Mouse (Mus musculus): ENCODE measurements at regions not wholly inside any gene's neighbourhood (a gene's known extent, or its start where the extent isn't known, plus 50 kb on each side); places are given as distances from the start of the nearest gene placed in this dataset.

DNA sequence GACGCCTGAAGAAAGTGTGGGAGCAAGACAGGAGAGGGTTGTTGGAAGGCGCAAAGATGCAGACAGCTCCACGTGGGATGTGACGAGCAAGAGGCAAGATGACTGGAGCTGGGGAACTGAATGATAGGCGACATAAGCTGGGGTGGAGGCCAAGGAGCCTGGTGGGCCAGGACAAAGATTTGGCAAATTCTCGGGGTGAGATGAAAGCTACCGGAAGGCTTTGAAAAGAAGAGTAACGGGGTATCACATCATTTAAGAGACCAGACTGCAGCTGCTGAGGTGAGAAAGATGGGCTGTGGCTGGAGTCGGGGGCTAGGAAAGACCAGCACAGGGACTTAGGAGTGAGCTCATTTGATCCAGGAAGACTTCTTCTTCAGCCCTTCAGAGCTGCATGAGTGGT is 234.0 kb downstream of the Gm19410 start:
- no peak overlapping the region for H3K27ac ChIP-seq (ENCODE audit: low read length)
- no peaks in the 10 kb centered on the region for H3K36me3 ChIP-seq (ENCODE audit: control insufficient read depth, insufficient read depth, low read length)
- no peak for ATAC-seq
- WGBS = 80% methylated on average over 9 of the region's 9 CpGs
- no peaks in the 10 kb centered on the region for H3K4me1 ChIP-seq (ENCODE audit: control insufficient read depth, insufficient read depth, low read length)
- no peak overlapping the region for H3K9ac ChIP-seq (ENCODE audit: low read depth, low read length)
- H3K4me2 ChIP-seq (ENCODE audit: low read depth, low read length) = no peak overlapping the region
- H3K27me3 ChIP-seq (replicated peaks; ENCODE audit: control insufficient read depth, insufficient read depth, low read length) = no peaks in the 10 kb centered on the region
- H3K9me3 ChIP-seq (ENCODE audit: control insufficient read depth, low read length) = no peaks in the 10 kb centered on the region
- H3K4me3 ChIP-seq (ENCODE audit: low read length) = no peak overlapping the region

DNA sequence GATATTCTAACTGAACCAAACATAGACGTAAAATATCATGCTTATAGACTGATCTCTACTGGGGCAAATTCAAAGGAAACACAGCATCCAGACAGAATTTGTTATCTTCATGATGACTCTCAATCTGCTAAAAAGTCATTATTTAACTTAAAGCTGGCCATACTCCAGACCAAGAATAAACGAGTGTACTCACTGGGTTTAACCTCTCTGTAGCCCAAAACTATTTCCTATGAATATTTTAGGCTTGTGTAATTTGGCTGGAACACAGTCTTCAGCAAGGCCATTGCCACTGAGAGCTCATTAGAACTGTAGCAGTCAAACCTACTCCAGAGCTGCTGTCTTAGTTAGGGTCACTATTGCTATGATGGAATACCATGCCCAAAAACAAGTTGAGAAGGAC is 238.8 kb downstream of the Gm19410 start:
- WGBS = 54% methylated on average over 2 of the region's 2 CpGs
- ATAC-seq = no peak
- no peak overlapping the region for H3K4me2 ChIP-seq (ENCODE audit: low read depth, low read length)

DNA sequence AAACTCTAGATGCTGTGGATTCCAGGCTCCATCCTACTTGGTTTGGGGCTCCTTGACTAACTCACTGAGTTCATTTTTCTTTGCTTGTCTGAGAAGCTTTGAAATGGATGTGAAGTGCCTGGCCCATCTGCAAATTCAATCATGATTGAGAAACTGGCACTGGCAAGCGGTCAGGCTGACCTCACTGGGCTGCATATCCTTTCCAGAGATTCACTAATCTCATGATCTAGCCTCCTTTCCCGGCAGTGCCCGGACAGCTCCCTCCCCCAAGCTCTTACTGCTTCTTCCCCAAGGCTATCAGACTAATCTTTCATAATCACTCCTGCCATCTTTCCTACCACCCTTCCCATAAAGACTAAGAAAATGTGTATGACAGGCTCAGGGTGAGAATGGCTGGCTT is 239.9 kb downstream of the Gm19410 start:
- ATAC-seq = no peak
- H3K4me2 ChIP-seq (ENCODE audit: low read depth, low read length) = no peak overlapping the region
- no peaks in the 10 kb centered on the region for H3K4me1 ChIP-seq (ENCODE audit: control insufficient read depth, insufficient read depth, low read length)
- no peak overlapping the region for H3K4me3 ChIP-seq (ENCODE audit: low read length)
- 70% methylated on average over 3 of the region's 3 CpGs for WGBS
- no peaks in the 10 kb centered on the region for H3K27me3 ChIP-seq (replicated peaks; ENCODE audit: control insufficient read depth, insufficient read depth, low read length)
- H3K27ac ChIP-seq (ENCODE audit: low read length) = no peak overlapping the region
- no peaks in the 10 kb centered on the region for H3K36me3 ChIP-seq (ENCODE audit: control insufficient read depth, insufficient read depth, low read length)
- no peak overlapping the region for H3K9ac ChIP-seq (ENCODE audit: low read depth, low read length)
- H3K9me3 ChIP-seq (ENCODE audit: control insufficient read depth, low read length) = peaks cover 5% of the 10 kb centered on the region; the same call in 1 of the 2 replicates

More for the DNA sequence above, 238.8 kb downstream of the Gm19410 start:
- no peak overlapping the region for H3K9ac ChIP-seq (ENCODE audit: low read depth, low read length)
- no peaks in the 10 kb centered on the region for H3K4me1 ChIP-seq (ENCODE audit: control insufficient read depth, insufficient read depth, low read length)
- H3K27ac ChIP-seq (ENCODE audit: low read length) = no peak overlapping the region
- H3K27me3 ChIP-seq (replicated peaks; ENCODE audit: control insufficient read depth, insufficient read depth, low read length) = no peaks in the 10 kb centered on the region
- H3K36me3 ChIP-seq (ENCODE audit: control insufficient read depth, insufficient read depth, low read length) = no peaks in the 10 kb centered on the region
- H3K9me3 ChIP-seq (ENCODE audit: control insufficient read depth, low read length) = peaks cover 5% of the 10 kb centered on the region; the same call in 1 of the 2 replicates
- no peak overlapping the region for H3K4me3 ChIP-seq (ENCODE audit: low read length)

DNA sequence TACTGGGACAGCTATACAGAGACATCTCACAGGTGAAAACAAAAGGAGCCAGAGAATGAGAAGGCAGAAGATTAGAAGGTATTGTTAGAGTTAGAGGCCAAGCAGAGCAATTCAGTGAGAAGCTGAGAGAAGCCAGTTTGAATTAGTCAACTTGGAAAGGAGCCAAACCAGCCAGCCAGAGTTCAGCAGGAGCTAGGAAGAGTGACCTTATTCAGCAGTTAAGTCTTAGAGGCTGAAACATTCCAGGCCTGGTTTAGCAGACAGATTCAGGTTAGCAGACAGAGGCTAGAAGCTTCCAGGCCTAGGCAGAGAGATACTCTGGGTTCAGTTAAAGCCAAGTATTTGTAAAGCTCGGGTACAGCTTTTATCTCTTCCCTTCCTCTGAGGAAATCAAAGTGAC is 242.1 kb downstream of the Gm19410 start:
- H3K27me3 ChIP-seq (replicated peaks; ENCODE audit: control insufficient read depth, insufficient read depth, low read length) = no peaks in the 10 kb centered on the region
- H3K9ac ChIP-seq (ENCODE audit: low read depth, low read length) = no peak overlapping the region
- H3K36me3 ChIP-seq (ENCODE audit: control insufficient read depth, insufficient read depth, low read length) = no peaks in the 10 kb centered on the region
- H3K4me3 ChIP-seq (ENCODE audit: low read length) = no peak overlapping the region
- no peak for ATAC-seq
- peaks cover 5% of the 10 kb centered on the region; the same call in 1 of the 2 replicates for H3K9me3 ChIP-seq (ENCODE audit: control insufficient read depth, low read length)
- no peaks in the 10 kb centered on the region for H3K4me1 ChIP-seq (ENCODE audit: control insufficient read depth, insufficient read depth, low read length)
- H3K27ac ChIP-seq (ENCODE audit: low read length) = no peak overlapping the region
- 80% methylated on average over 1 of the region's 1 CpGs for WGBS
- no peak overlapping the region for H3K4me2 ChIP-seq (ENCODE audit: low read depth, low read length)

DNA sequence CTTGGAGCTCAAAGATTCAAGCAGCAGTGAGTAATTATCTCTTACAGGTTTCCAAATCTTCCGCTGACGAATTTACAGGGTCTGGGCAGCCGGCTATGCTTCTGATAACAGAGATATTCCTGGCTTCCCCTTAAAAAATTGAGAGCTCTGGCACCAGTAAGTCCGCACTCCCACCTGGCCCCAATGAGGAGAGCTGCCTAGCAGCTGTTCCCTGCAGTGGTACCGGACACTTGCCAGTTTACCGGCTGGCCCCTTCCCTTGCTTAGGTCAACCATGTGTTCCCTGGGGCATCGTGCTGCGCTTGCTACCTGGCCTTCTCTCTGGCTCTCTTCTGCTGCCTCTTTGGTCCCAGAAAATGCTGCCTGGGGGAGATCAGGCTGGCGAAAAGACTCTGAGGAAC is 244.0 kb downstream of the Gm19410 start:
- Histone ChIP-seq H3K4me1 (ENCODE audit: control insufficient read depth, insufficient read depth, low read length) (no peaks in the 10 kb centered on the region), H3K36me3 (ENCODE audit: control insufficient read depth, insufficient read depth, low read length) (no peaks in the 10 kb centered on the region), H3K27ac (ENCODE audit: low read length) (no peak overlapping the region), H3K4me3 (ENCODE audit: low read length) (no peak overlapping the region), H3K9me3 (ENCODE audit: control insufficient read depth, low read length) (peaks cover 5% of the 10 kb centered on the region; the same call in 1 of the 2 replicates), H3K9ac (ENCODE audit: low read depth, low read length) (no peak overlapping the region), H3K27me3 (replicated peaks; ENCODE audit: control insufficient read depth, insufficient read depth, low read length) (no peaks in the 10 kb centered on the region), H3K4me2 (ENCODE audit: low read depth, low read length) (no peak overlapping the region)
- no peak for ATAC-seq
- WGBS = 76% methylated on average over 9 of the region's 9 CpGs

DNA sequence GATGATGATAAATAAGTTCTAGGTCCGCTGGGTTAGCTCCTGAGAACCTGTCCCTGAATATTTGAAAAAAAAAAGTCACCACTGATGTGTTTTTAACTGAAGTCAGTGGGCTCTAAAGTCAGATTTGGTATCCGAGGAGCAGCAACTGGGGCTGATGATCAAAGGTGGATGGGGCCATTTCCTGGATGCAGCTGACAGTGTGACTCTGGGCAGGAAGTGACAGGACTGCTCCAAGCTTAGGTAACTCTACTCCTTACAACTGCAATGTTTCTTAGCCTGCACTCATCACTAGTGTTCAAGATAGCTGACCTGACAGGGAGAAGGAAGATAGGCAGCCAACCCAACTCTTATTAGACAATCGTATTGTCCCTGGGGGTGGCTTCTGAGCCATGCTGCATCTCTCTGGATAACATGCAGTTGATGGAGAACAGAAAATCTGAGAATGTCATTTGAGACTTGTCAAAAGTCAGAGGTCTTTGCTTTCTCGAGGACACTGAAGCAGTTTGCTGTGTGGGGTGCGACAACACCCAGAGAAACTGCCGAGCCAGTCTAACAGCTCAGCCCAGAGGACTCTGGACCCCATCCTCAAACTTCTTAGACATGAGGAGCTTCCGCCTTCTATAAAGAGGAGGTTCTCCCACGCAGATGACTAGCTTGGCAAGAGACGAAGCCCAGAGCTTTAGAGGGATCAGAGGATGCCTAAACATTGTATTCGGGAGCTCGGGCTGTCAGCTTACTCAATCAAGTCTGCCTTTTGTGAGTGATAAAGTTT is 245.0 kb downstream of the Gm19410 start:
- no peak overlapping the region for H3K9ac ChIP-seq (ENCODE audit: low read depth, low read length)
- H3K36me3 ChIP-seq (ENCODE audit: control insufficient read depth, insufficient read depth, low read length) = no peaks in the 10 kb centered on the region
- peak; percentile 71 for ATAC-seq
- peaks cover 5% of the 10 kb centered on the region; the same call in 1 of the 2 replicates for H3K9me3 ChIP-seq (ENCODE audit: control insufficient read depth, low read length)
- H3K4me2 ChIP-seq (ENCODE audit: low read depth, low read length) = no peak overlapping the region
- H3K27ac ChIP-seq (ENCODE audit: low read length) = no peak overlapping the region
- no peaks in the 10 kb centered on the region for H3K27me3 ChIP-seq (replicated peaks; ENCODE audit: control insufficient read depth, insufficient read depth, low read length)
- H3K4me1 ChIP-seq (ENCODE audit: control insufficient read depth, insufficient read depth, low read length) = no peaks in the 10 kb centered on the region
- 48% methylated on average over 11 of the region's 11 CpGs for WGBS
- no peak overlapping the region for H3K4me3 ChIP-seq (ENCODE audit: low read length)

DNA sequence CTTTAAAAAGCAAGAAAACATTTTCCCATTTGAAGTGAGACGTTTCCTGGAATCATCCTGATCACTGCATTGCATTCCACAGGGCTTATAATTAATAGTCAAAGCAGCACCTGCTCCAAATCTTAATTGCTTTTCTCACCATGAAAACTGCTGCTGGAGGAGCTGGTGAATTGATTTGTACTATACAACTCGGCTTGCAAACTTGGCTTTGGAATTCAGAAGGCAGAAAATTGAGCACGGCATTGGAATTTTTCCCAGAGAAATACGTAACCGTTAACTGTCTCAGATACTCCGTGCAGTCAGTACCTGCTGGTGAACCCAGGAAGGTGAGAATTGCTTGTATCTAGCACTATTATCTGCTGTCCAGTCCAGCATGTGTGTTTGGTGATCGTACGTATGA is 249.3 kb downstream of the Gm19410 start:
- 66% methylated on average over 8 of the region's 8 CpGs for WGBS
- Histone ChIP-seq H3K4me2 (ENCODE audit: low read depth, low read length) (no peak overlapping the region), H3K4me1 (ENCODE audit: control insufficient read depth, insufficient read depth, low read length) (no peaks in the 10 kb centered on the region), H3K9ac (ENCODE audit: low read depth, low read length) (no peak overlapping the region), H3K9me3 (ENCODE audit: control insufficient read depth, low read length) (no peaks in the 10 kb centered on the region), H3K4me3 (ENCODE audit: low read length) (no peak overlapping the region), H3K27me3 (replicated peaks; ENCODE audit: control insufficient read depth, insufficient read depth, low read length) (no peaks in the 10 kb centered on the region), H3K36me3 (ENCODE audit: control insufficient read depth, insufficient read depth, low read length) (no peaks in the 10 kb centered on the region), H3K27ac (ENCODE audit: low read length) (no peak overlapping the region)
- no peak for ATAC-seq

DNA sequence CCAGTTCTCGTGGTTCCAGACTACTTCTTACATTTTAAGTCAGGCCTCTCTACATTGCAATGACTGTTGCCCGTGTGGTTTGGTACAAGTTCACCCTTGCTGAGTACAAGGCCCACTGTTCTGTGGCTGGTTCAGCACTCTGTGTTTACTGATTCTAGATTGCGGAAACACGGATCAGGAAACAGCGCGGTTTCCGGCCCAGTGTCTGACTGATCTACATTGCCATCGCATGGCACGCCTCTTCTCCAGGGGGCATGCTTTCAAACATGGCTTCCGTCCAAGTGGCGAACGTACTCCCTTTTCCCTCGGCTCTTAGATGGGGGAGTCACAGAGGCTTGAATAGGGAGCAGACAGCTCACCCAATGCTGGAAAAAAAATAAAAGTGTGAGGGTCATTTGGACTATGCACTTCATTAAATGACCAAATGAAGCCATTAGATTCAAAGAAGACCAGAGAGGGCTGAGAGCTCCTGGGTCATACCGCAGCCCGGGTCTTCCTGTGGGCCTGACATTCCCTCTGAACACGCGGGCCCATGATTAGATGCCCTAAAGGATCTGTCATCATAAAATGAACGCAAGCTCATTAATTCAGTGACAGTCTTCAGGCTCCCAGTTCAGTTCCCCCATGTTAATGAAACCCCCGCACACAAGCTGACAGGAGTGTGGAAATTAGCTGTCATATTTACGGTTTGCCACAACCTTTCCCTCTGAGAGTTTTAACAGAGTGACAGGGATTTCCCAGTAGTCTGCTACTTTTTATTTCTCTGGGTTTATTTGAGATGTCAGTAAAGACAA is 250.9 kb downstream of the Gm19410 start:
- WGBS = 78% methylated on average over 20 of the region's 20 CpGs
- no peak overlapping the region for H3K27ac ChIP-seq (ENCODE audit: low read length)
- no peak overlapping the region for H3K4me2 ChIP-seq (ENCODE audit: low read depth, low read length)
- no peaks in the 10 kb centered on the region for H3K36me3 ChIP-seq (ENCODE audit: control insufficient read depth, insufficient read depth, low read length)
- no peaks in the 10 kb centered on the region for H3K9me3 ChIP-seq (ENCODE audit: control insufficient read depth, low read length)
- no peak overlapping the region for H3K9ac ChIP-seq (ENCODE audit: low read depth, low read length)
- H3K4me3 ChIP-seq (ENCODE audit: low read length) = no peak overlapping the region
- H3K4me1 ChIP-seq (ENCODE audit: control insufficient read depth, insufficient read depth, low read length) = no peaks in the 10 kb centered on the region
- no peak for ATAC-seq
- H3K27me3 ChIP-seq (replicated peaks; ENCODE audit: control insufficient read depth, insufficient read depth, low read length) = no peaks in the 10 kb centered on the region

DNA sequence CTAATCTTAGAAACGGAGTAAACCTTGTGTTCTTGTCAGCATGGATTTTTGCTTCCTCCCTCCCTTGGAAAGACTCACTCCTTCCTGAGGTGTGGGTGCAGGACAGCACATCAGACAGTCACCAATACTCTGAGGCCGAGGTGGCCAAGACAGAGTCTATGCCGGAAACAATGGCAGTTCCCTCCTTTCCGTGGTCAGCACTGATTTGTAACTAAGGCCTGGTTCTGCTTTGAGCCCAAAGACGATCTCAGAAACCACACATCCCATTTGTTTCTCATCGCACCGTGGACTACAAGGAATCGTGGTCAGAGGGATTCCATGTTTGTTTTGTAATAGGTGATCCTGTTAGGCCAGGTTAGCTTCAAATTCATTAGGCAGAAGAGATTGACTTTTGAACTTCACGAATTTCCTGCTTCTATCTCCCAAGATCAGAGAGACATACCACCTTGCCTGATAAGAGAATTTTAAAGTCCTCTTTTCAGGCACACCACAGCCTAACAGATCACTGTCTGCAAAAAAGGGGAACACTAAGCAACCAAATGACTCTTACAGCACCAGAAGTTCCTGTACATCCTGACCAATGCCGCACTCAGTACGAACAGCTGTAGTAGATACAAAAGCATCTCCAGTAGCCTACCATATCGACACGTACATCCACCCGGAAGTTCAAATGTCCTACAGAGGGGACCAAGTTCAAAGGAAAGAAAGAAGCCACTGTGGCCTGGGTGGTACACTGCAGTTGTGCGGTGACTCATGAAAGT is 253.6 kb downstream of the Gm19410 start:
- no peak overlapping the region for H3K4me2 ChIP-seq (ENCODE audit: low read depth, low read length)
- H3K36me3 ChIP-seq (ENCODE audit: control insufficient read depth, insufficient read depth, low read length) = no peaks in the 10 kb centered on the region
- no peak overlapping the region for H3K27ac ChIP-seq (ENCODE audit: low read length)
- WGBS = 75% methylated on average over 15 of the region's 15 CpGs
- no peaks in the 10 kb centered on the region for H3K9me3 ChIP-seq (ENCODE audit: control insufficient read depth, low read length)
- no peak overlapping the region for H3K4me3 ChIP-seq (ENCODE audit: low read length)
- no peaks in the 10 kb centered on the region for H3K4me1 ChIP-seq (ENCODE audit: control insufficient read depth, insufficient read depth, low read length)
- H3K9ac ChIP-seq (ENCODE audit: low read depth, low read length) = no peak overlapping the region
- H3K27me3 ChIP-seq (replicated peaks; ENCODE audit: control insufficient read depth, insufficient read depth, low read length) = no peaks in the 10 kb centered on the region
- no peak for ATAC-seq
